Mouse (Mus musculus) ovary, postnatal 10 days (tissue): ENCODE data around the gene Rps11.
"Not testable (repeated sequence)": the region's sequence is repeated elsewhere in the genome, so short reads cannot be mapped to it uniquely, and the experiment has no call there.

Source experiments
- DNase-seq: peaks from one replicate; pipeline ENCODE4 v3.0.0; 2022; ENCODE audit warnings: low spot score

Gene Rps11

GRCm38 (mm10) chr7:45110089-45110488, 14.2 kb downstream of the Rps11 start:
- DNase-seq = not testable (repeated sequence)

- no peak for DNase-seq
These were observed 17.1 kb downstream of the Rps11 start for GRCm38 (mm10) chr7:45107052-45107645.

- no peak for DNase-seq
These were observed 17.8 kb downstream of the Rps11 start for GRCm38 (mm10) chr7:45106441-45106840.

- DNase-seq = no peak
These were observed 18.7 kb downstream of the Rps11 start for GRCm38 (mm10) chr7:45105491-45105890.

- no peak for DNase-seq
These were observed 19.3 kb downstream of the Rps11 start for GRCm38 (mm10) chr7:45104941-45105340.

- peak; percentile 70 for DNase-seq
These were observed 20.5 kb downstream of the Rps11 start, which contains the start of gene Fcgrt for GRCm38 (mm10) chr7:45103652-45104180. Gene Fcgrt, minus strand, starts transcription at chr7:45103851.

- no peak for DNase-seq
These were observed 21.2 kb downstream of the Rps11 start for GRCm38 (mm10) chr7:45102940-45103585.

- no peak for DNase-seq
These were observed 21.8 kb downstream of the Rps11 start for GRCm38 (mm10) chr7:45102441-45102840.

- DNase-seq = no peak
These were observed 24.2 kb downstream of the Rps11 start for GRCm38 (mm10) chr7:45100046-45100445.

GRCm38 (mm10) chr7:45098541-45099240, 25.5 kb downstream of the Rps11 start:
- DNase-seq = no peak

- no peak for DNase-seq
These were observed 26.8 kb downstream of the Rps11 start for GRCm38 (mm10) chr7:45097479-45097878.

GRCm38 (mm10) chr7:45095965-45096364, 28.3 kb downstream of the Rps11 start:
- not testable (repeated sequence) for DNase-seq

- DNase-seq = no peak
These were observed 28.9 kb downstream of the Rps11 start for GRCm38 (mm10) chr7:45095367-45095766.

- DNase-seq = no peak
These were observed 30.1 kb downstream of the Rps11 start for GRCm38 (mm10) chr7:45094121-45094520.

- no peak for DNase-seq
These were observed 30.7 kb downstream of the Rps11 start for GRCm38 (mm10) chr7:45093516-45093905.

- no peak for DNase-seq
These were observed 31.3 kb downstream of the Rps11 start for GRCm38 (mm10) chr7:45092828-45093515.

GRCm38 (mm10) chr7:45092048-45092447, 32.2 kb downstream of the Rps11 start, which contains the start of gene Rcn3:
Gene Rcn3, minus strand, starts transcription at chr7:45092221.
- DNase-seq = peak; percentile 74

GRCm38 (mm10) chr7:45091001-45091990, 32.9 kb downstream of the Rps11 start:
- DNase-seq = no peak

- DNase-seq = no peak
These were observed 33.8 kb downstream of the Rps11 start for GRCm38 (mm10) chr7:45090251-45090977.

- no peak for DNase-seq
These were observed 35.6 kb downstream of the Rps11 start for GRCm38 (mm10) chr7:45088597-45088996.
